Mouse (Mus musculus): ENCODE results near the gene Tsen54. TPM values are rescaled to one million over a fixed set of nuclear protein-coding genes. Genes with fewer than 3 reads are reported as not detected.

Tsen54 gene
- polyA plus RNA-seq (2016; fragmentation: Nextera tagmentation; extraction: Ambion mirVana), result 27.1 and 28.8 TPM in 2 replicates

DNA sequence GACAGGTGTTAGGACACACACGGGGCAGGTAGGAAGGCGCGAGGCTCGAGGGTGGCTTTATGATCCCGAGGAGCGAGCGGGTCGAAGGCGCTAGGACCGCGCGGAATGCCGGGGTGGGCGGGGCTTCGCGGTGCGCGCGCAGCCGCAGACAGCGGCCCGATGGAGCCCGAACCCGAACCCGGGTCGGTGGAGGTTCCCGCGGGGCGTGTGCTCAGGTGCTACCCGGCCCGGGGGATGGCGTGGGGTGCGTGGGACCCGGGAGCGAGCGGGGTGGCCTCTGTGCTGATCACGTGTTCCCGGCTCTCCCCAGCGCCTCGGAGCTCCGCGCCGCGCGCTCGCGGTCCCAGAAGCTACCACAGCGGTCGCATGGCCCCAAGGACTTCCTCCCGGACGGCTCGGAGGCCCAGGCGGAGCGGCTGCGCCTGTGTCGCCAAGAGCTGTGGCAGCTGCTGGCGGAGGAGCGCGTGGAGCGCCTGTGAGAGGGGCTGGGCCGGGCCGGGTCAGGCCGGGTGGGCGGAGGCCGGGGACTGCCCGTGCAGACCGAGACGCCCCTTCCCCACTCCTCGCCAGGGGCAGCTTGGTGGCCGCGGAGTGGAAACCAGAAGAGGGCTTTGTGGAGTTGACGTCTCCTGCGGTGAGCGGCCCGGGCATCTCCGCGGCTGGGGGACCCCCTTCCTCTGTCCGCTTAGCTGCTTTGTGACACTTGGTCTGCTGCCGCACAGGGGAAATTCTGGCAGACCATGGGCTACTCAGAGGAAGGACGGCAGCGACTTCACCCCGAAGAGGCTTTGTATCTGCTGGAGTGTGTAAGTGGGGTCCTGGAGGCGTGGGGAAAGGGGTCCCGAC is at the start of gene Tsen54:
Gene Tsen54 (plus strand): TSS at position 120 of the 846 bp plus-strand sequence.
- Histone ChIP-seq H3K4me2 (replicated peaks) (peak within 1 kb of the TSS; percentile 83), H3K27me3 (no peaks in the 10 kb centered on the region), H3K4me3 (peak within 1 kb of the TSS; percentile 93), H3K9me3 (replicated peaks) (no peaks in the 10 kb centered on the region), H3K9ac (peak within 1 kb of the TSS; percentile 85), H3K36me3 (peaks cover 23% of the 10 kb centered on the region), H3K4me1 (peaks cover 43% of the 10 kb centered on the region), H3K27ac (peak within 1 kb of the TSS; percentile 75)
- peak; percentile 51 for ATAC-seq (ENCODE audit: low FRiP score)
- under 1% methylated on average over 71 of the region's 84 CpGs for WGBS

DNA sequence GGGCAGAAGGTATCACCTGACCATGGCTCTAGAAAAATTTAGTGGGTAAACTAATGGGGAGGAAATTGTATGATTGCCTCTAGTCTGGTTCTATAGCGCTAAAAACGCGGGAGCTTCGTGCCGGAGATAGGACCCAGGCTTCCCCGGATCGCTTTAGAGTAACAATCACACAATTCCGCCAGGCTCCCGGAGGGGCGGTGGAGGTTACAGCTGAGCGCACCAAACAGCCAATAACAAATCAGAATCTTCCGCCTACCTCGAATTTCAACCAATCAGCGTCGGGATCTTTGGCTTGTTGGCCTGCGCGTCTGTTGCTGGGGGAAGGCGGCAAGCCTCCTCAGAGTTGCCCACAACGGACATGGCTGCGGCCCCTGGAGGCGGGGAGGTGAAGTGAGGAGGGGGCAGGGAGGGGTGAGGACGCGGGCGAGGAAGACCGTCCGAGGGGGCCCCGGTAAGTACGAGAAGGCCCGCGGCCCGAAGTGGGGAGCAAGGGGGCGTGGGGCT is 49.4 kb upstream of the Tsen54 start, which contains the start of gene Tmem94:
Gene Tmem94 (plus strand): TSS at position 331 of the 504 bp plus-strand sequence.
- no peaks in the 10 kb centered on the region for H3K36me3 ChIP-seq
- peak within 1 kb of the TSS; percentile 82 for H3K4me3 ChIP-seq
- peak within 1 kb of the TSS; percentile 90 for H3K9ac ChIP-seq
- H3K4me2 ChIP-seq (replicated peaks), result peak within 1 kb of the TSS; percentile 78
- no peaks in the 10 kb centered on the region for H3K9me3 ChIP-seq (replicated peaks)
- peaks cover 23% of the 10 kb centered on the region for H3K4me1 ChIP-seq
- peak within 1 kb of the TSS; percentile 91 for H3K27ac ChIP-seq
- WGBS, result under 1% methylated on average over 32 of the region's 32 CpGs
- peak; percentile 97 for ATAC-seq (ENCODE audit: low FRiP score)
- H3K27me3 ChIP-seq, result no peaks in the 10 kb centered on the region

DNA sequence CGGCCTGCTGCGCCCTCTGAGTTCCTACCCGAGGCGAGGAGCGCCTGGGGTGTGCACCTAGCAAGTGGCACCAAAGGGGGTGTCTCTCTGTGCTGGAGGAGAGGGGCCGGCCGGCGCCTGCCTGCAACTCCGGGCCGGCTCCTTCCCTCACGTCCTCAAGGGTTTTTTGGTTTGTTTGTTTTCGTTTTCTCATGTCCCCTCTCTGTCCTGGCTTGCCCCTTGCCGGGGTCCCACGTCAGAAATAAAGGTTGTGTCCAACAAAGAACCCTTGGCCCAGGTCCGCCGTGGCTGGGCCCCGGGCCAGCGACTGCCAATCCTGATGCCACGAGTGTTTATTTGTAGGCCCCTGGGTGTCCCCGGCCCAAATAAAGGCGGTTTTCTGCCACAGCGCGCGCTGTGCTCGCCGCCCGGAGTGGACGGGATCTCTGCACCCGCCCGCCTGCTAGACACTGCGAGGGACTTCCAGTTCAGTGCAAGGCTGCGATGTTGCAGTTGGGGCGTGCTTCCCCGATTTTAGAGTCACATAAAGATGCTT is 48.9 kb upstream of the Tsen54 start:
- H3K4me3 ChIP-seq, result peak overlapping the region; percentile 82
- peak overlapping the region; percentile 78 for H3K4me2 ChIP-seq (replicated peaks)
- H3K27ac ChIP-seq, result peak overlapping the region; percentile 91
- no peaks in the 10 kb centered on the region for H3K36me3 ChIP-seq
- H3K27me3 ChIP-seq, result no peaks in the 10 kb centered on the region
- peaks cover 23% of the 10 kb centered on the region for H3K4me1 ChIP-seq
- ATAC-seq (ENCODE audit: low FRiP score), result peak; percentile 85
- H3K9me3 ChIP-seq (replicated peaks), result no peaks in the 10 kb centered on the region
- H3K9ac ChIP-seq, result peak overlapping the region; percentile 90
- WGBS, result under 1% methylated on average over 34 of the region's 34 CpGs

DNA sequence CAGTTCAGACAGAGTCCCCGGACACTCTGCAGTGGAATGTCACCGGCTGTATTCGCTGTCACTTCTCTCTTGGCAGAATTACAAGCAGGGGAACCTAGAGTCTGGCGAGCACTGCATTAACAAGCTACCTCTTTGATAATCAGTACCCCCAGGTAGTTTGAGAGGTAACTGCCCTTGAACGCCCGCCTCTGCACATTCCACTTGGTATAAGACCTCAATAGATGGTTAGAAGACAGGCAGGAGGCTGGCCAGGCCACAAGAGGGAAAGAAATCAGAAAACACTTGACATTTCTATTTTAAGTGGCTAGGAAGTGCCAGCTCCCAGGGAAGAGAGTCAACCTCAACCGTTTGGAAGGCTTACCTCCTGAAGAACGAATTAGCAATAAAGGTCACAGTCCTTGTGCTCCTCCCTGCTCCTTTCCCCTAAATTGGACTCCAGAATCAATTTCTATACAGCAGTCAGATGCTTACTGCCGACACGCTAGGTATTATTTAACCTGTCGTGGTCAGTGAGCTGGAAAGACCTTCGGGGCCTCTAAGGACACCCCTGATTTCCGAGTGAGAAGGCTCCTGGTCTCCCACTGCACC is 48.1 kb upstream of the Tsen54 start:
- Histone ChIP-seq H3K4me3 (peak overlapping the region; percentile 82), H3K36me3 (no peaks in the 10 kb centered on the region), H3K9me3 (replicated peaks) (no peaks in the 10 kb centered on the region), H3K4me2 (replicated peaks) (peak overlapping the region; percentile 78), H3K27me3 (no peaks in the 10 kb centered on the region), H3K4me1 (peaks cover 23% of the 10 kb centered on the region), H3K9ac (peak overlapping the region; percentile 90), H3K27ac (peak overlapping the region; percentile 91)
- ATAC-seq (ENCODE audit: low FRiP score), result no peak
- WGBS, result 47% methylated on average over 13 of the region's 13 CpGs

DNA sequence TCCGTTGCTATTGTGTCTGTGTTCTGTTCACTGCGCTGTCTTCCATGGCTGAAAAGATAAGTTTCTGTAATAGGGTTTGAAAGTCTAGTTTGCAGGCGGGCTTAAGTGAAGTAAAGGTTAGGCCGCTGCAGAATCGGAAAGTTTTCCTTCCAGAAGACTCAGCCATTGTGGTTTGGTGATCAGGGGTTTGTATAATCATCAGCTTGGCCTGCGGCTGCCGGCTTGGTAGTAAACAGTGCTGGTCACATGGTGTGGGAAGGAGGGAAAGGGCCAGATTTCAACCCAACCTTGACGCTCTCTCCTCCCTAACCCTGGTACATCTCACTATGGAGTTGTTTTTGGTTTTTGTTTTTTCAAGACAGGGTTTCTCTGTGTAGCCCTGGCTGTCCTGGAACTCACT is 47.5 kb upstream of the Tsen54 start:
- H3K27ac ChIP-seq, result peak overlapping the region; percentile 48; the same call in 1 of the 2 replicates
- peak overlapping the region; percentile 82 for H3K4me3 ChIP-seq
- H3K9ac ChIP-seq, result peak overlapping the region; percentile 90; the same call in 1 of the 2 replicates
- H3K4me2 ChIP-seq (replicated peaks), result peak overlapping the region; percentile 78
- no peaks in the 10 kb centered on the region for H3K27me3 ChIP-seq
- 92% methylated on average over 8 of the region's 8 CpGs for WGBS
- H3K36me3 ChIP-seq, result no peaks in the 10 kb centered on the region
- H3K9me3 ChIP-seq (replicated peaks), result no peaks in the 10 kb centered on the region
- no peak for ATAC-seq (ENCODE audit: low FRiP score)
- peaks cover 23% of the 10 kb centered on the region for H3K4me1 ChIP-seq

DNA sequence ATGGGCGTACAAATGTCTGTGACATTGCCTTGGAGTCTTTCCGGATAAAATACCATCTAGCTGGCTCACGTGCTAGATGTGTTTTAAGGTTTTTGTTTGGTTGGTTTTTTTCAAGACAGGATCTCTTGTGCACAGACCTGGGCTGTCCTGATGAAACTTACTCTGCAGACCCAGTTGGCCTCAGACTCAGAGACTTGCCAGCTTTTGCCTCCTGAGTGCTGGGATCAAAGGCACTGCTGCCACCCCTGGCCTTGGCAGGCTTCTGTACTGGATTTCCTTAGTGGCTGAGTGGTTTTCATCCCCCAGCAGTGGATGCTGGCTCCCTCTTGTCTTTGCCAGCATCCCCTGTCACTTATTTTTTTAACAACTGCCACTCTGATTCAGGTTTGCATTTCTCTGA is 45.6 kb upstream of the Tsen54 start:
- no peaks in the 10 kb centered on the region for H3K27me3 ChIP-seq
- WGBS, result 89% methylated on average over 3 of the region's 3 CpGs
- no peak overlapping the region for H3K9ac ChIP-seq
- no peaks in the 10 kb centered on the region for H3K36me3 ChIP-seq
- peaks cover 23% of the 10 kb centered on the region for H3K4me1 ChIP-seq
- H3K27ac ChIP-seq, result no peak overlapping the region
- H3K4me2 ChIP-seq (replicated peaks), result no peak overlapping the region
- no peak overlapping the region for H3K4me3 ChIP-seq
- no peak for ATAC-seq (ENCODE audit: low FRiP score)
- H3K9me3 ChIP-seq (replicated peaks), result no peaks in the 10 kb centered on the region

- H3K36me3 ChIP-seq, result no peaks in the 10 kb centered on the region
- ATAC-seq (ENCODE audit: low FRiP score), result no peak
- peaks cover 47% of the 10 kb centered on the region for H3K4me1 ChIP-seq
- WGBS, result 81% methylated on average over 4 of the region's 4 CpGs
- no peaks in the 10 kb centered on the region for H3K9me3 ChIP-seq (replicated peaks)
- no peak overlapping the region for H3K27ac ChIP-seq
- H3K4me3 ChIP-seq, result no peak overlapping the region
- H3K4me2 ChIP-seq (replicated peaks), result no peak overlapping the region
- H3K9ac ChIP-seq, result no peak overlapping the region
- no peaks in the 10 kb centered on the region for H3K27me3 ChIP-seq
Observed at GRCm38 (mm10) chr11:115774653-115775052, 39.9 kb upstream of the Tsen54 start.

DNA sequence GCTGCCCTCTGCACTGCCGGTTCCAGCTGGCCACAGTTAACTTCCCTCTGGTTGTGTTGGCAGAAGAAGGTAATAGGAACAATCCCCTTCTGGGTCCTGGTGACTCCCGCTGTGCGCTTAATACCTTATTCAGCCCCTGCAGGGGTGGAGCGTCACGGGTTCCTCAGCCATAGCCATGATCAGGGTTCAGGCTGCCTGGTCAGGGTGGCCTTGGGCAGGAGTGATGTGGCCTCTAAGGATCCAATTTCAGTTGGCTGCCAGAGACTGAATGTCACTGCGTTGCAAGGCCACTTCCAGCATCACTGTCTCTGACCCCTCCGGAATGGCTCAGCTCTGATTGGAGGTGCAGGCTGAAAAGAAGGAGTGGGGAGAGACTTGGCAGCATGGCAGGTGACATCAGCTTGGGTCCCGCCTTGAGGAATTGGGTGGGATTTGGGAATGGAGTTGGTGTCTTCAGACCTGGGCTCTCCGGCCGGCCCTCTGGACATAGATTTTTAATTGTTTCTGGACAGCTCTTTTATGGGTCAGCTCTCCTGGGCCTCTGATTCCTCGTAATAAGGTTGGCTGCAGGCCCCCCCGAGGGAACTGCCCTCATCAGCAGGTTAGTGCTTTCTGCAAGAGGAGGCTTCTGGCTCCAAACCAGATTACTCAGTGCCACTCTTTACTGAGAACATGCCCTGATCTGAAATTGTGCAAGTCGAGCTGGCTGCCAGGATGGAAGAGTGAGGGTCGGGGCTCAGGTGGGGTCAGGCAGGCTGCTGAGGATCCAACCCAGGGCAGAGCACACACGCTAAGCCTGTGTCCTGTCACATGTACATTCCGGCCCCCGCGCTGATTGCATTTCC is 38.5 kb upstream of the Tsen54 start:
- H3K4me3 ChIP-seq, result no peak overlapping the region
- ATAC-seq (ENCODE audit: low FRiP score), result no peak
- H3K9ac ChIP-seq, result no peak overlapping the region
- H3K4me1 ChIP-seq, result peaks cover 59% of the 10 kb centered on the region
- no peaks in the 10 kb centered on the region for H3K9me3 ChIP-seq (replicated peaks)
- H3K36me3 ChIP-seq, result no peaks in the 10 kb centered on the region
- H3K27me3 ChIP-seq, result no peaks in the 10 kb centered on the region
- H3K4me2 ChIP-seq (replicated peaks), result no peak overlapping the region
- 39% methylated on average over 18 of the region's 18 CpGs for WGBS
- H3K27ac ChIP-seq, result peak overlapping the region; percentile 2; the same call in 1 of the 2 replicates

GRCm38 (mm10) chr11:115776954-115777353 is 37.6 kb upstream of the Tsen54 start:
- no peak overlapping the region for H3K9ac ChIP-seq
- peaks cover 68% of the 10 kb centered on the region for H3K4me1 ChIP-seq
- H3K27me3 ChIP-seq, result no peaks in the 10 kb centered on the region
- WGBS, result 48% methylated on average over 9 of the region's 9 CpGs
- H3K4me2 ChIP-seq (replicated peaks), result no peak overlapping the region
- H3K27ac ChIP-seq, result no peak overlapping the region
- no peak overlapping the region for H3K4me3 ChIP-seq
- no peaks in the 10 kb centered on the region for H3K9me3 ChIP-seq (replicated peaks)
- ATAC-seq (ENCODE audit: low FRiP score), result no peak
- H3K36me3 ChIP-seq, result no peaks in the 10 kb centered on the region

GRCm38 (mm10) chr11:115777487-115778335 is 36.8 kb upstream of the Tsen54 start:
- Histone ChIP-seq H3K4me1 (peaks cover 71% of the 10 kb centered on the region), H3K36me3 (no peaks in the 10 kb centered on the region), H3K27ac (no peak overlapping the region), H3K9me3 (replicated peaks) (no peaks in the 10 kb centered on the region), H3K4me2 (replicated peaks) (no peak overlapping the region), H3K27me3 (no peaks in the 10 kb centered on the region), H3K9ac (no peak overlapping the region), H3K4me3 (no peak overlapping the region)
- 80% methylated on average over 17 of the region's 17 CpGs for WGBS
- ATAC-seq (ENCODE audit: low FRiP score), result no peak

DNA sequence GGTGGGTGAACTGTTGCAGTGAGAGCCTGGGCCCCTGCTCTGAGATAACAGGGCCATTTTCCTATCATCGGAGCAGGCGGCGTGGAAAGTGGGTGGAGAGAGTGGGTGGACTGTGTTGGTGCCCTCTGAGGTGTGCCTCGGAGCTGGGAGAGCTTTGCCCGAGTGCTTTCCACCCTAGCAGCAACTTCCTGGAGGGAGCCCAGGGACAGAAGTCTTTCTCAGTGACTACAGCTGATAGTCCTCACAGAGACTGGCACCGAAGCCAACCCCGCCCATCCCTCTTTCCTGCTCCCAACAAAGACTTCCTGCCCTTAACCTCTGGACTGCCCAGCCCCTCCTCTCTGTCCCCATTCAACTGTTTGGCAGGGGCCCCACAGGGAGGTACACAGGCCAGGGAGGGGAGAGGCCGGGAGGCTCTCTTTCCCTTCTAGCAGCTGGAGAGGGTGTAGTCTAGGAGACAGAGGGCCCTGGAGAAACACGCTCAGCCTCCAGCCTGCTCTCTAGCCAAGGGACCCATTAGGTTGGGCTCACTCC is 35.4 kb upstream of the Tsen54 start:
- Histone ChIP-seq H3K4me1 (peaks cover 80% of the 10 kb centered on the region), H3K27me3 (no peaks in the 10 kb centered on the region), H3K9me3 (replicated peaks) (no peaks in the 10 kb centered on the region), H3K4me3 (no peak overlapping the region), H3K27ac (peak overlapping the region; percentile 83), H3K36me3 (no peaks in the 10 kb centered on the region), H3K9ac (peak overlapping the region; percentile 38; the same call in 1 of the 2 replicates), H3K4me2 (replicated peaks) (peak overlapping the region; percentile 32)
- peak; percentile 78 for ATAC-seq (ENCODE audit: low FRiP score)
- WGBS, result 10% methylated on average over 9 of the region's 9 CpGs
